Mouse (Mus musculus) macrophage (primary cell): ENCODE data around the gene Cntnap4. TPM values are rescaled to one million over a fixed set of nuclear protein-coding genes. Genes with fewer than 3 reads are reported as not detected.

Experiments used
- H3K27ac ChIP-seq: fragments of 350-480 bp; formaldehyde crosslinking; 2 replicates; pipeline ENCODE4 v1.9.0; 2021
- H3K36me3 ChIP-seq: fragments of 350-480 bp; formaldehyde crosslinking; 2 replicates; pipeline ENCODE4 v1.9.0; 2021; ENCODE audit errors: inconsistent target
- H3K4me3 ChIP-seq: fragments of 350-480 bp; formaldehyde crosslinking; 2 replicates; pipeline ENCODE4 v1.9.0; 2021; ENCODE audit errors: inconsistent target
- H3K79me2 ChIP-seq: fragments of 350-480 bp; formaldehyde crosslinking; 2 replicates; pipeline ENCODE4 v1.9.0; 2021; ENCODE audit errors: inconsistent target
- WGBS: methylation state at CpG from one replicate; pipeline ENCODE4 v1.1.7; 2026; ENCODE audit warnings: inconsistent platforms; ENCODE audit not compliant: missing documents; 5-methylcytosine and 5-hydroxymethylcytosine counted together
- polyA plus RNA-seq: library from polyadenylated mRNA; stranded (reverse); fragments of 250-400 nt; gene quantifications from 3 replicates; pipeline ENCODE4 v1.2.4, GENCODE M21; 2018; ENCODE audit warnings: inconsistent platforms

Gene Cntnap4
- polyA plus RNA-seq, 1 experiment from 2014 or later = not detected

DNA sequence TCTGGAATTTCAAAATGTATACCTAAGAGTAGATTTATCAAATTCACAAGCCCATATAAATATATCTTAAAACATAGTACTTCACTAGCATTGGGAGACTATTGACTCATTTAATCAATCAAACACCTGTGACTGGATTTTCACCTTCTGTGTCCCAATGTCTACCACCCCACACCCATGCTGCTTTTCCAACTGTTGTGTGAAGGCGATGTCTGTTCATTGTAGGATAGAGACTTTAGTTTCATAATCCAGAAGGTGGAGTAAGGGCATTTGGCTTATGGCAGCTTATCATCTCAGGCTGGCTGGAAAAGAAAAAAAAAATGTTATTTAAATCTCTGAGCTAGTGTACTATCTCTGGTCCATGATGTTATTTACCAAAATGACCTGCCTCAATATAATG lies 83.4 kb downstream of the Cntnap4 start:
- no peaks in the 10 kb centered on the region for H3K36me3 ChIP-seq
- WGBS = 100% methylated on average over 1 of the region's 1 CpGs
- H3K27ac ChIP-seq = no peak overlapping the region
- no peak overlapping the region for H3K4me3 ChIP-seq
- H3K79me2 ChIP-seq = no peaks in the 10 kb centered on the region

DNA sequence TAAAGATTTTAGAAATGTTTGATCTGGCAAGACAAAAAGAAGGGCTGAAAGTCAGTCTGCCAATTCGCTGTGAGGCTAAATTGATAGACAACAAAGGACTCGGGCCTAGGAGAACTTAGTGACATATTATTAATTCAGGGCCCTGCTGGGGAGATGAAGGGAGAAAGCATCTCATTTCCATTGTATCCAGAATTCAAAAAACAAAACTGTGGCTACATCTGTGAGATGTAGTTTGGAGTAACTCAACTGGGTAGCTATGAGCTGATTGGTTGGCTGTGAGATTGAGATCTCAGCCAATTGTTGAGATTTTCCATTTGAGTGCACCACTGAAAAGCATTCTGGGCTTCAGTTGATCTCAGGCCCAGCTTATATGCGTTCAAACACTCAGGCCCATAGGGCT lies 84.2 kb downstream of the Cntnap4 start:
- Histone ChIP-seq H3K36me3 (no peaks in the 10 kb centered on the region), H3K27ac (no peak overlapping the region), H3K79me2 (no peaks in the 10 kb centered on the region), H3K4me3 (no peak overlapping the region)
- 67% methylated on average over 3 of the region's 3 CpGs for WGBS

DNA sequence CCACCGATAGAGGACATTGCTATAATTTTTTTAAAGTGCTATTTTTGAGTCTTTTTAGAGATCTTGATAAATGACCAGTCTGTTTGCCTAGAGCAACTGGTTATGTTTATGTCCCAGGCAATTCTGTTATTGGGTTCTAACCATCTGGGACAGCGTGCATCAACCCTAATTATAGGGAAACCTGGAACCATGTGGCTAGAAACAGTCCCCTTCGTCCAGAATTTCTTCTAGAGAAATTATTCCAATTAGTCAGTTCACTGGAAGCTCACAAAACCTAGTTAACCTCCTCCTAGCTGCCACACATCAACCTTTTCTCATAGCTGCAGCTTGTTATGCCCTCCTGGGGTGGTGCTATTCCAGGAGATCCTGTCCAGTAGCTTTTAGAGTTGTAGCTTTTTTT lies 94.2 kb downstream of the Cntnap4 start:
- H3K4me3 ChIP-seq = no peak overlapping the region
- no peaks in the 10 kb centered on the region for H3K36me3 ChIP-seq
- H3K27ac ChIP-seq = no peak overlapping the region
- 67% methylated on average over 3 of the region's 3 CpGs for WGBS
- H3K79me2 ChIP-seq = no peaks in the 10 kb centered on the region

DNA sequence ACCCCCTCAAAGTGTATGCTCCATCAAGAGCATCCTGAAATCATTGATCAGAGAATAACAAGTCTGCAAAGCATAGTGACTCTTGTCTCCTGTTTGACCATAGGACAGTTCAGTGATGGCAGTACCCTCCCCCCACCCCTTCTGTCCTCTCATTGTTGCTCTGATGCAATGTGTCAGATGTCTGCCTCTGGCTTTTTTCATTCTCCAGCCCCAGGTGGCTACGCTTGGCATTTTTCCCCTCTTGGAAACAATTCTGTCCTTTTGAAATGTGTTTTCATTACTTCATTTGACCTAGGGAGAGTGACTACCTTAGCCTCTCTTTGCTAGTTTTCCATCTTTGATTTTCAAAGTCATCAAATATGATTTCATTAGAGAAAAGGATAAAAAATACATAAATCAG lies 104.8 kb downstream of the Cntnap4 start:
- WGBS = 77% methylated on average over 1 of the region's 1 CpGs

DNA sequence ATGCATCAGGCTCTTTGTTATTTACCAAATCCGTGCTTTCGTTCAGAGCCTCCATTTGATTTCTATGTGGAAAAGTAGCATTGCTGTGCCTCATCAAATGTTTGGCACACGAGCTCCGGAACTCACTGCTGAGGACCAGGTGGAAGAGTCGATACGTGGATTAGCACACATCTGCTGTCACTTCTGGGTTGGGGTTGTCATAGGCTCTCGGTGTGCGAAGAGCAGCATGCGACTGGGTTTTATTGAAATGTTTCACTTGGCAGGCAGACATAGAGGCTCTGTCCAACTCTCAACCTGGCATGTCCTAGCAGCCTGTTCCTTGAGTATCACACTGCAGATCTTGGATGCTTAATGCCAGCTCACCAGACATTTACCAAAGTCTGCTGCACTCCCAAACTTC lies 111.9 kb downstream of the Cntnap4 start:
- no peak overlapping the region for H3K27ac ChIP-seq
- H3K4me3 ChIP-seq = no peak overlapping the region
- WGBS = 87% methylated on average over 9 of the region's 9 CpGs

More for the DNA sequence above, 104.8 kb downstream of the Cntnap4 start:
- Histone ChIP-seq H3K27ac (no peak overlapping the region), H3K79me2 (no peaks in the 10 kb centered on the region), H3K36me3 (no peaks in the 10 kb centered on the region), H3K4me3 (no peak overlapping the region)

DNA sequence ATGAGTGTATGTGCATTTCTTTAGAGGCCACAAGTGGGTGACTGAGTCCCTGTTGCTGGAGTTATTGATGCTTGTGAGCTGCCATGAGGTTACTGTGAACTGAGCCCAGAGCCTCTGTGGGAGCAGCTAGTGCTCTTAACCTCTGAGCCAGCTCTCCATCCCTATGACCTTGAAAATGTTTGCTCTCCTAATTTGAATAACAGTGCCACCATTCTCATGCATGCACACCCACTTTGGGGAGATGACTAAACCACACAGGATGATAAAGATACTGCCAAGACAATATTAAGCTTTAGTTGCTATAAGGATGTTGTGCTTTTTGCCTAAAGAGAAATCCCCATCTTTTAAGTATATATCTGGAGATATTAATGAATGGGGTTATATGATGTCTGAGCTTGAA lies 125.9 kb downstream of the Cntnap4 start:
- Histone ChIP-seq H3K36me3 (no peaks in the 10 kb centered on the region), H3K4me3 (no peak overlapping the region), H3K79me2 (no peaks in the 10 kb centered on the region), H3K27ac (no peak overlapping the region)

More for the DNA sequence above, 111.9 kb downstream of the Cntnap4 start:
- H3K36me3 ChIP-seq = no peaks in the 10 kb centered on the region
- no peaks in the 10 kb centered on the region for H3K79me2 ChIP-seq

DNA sequence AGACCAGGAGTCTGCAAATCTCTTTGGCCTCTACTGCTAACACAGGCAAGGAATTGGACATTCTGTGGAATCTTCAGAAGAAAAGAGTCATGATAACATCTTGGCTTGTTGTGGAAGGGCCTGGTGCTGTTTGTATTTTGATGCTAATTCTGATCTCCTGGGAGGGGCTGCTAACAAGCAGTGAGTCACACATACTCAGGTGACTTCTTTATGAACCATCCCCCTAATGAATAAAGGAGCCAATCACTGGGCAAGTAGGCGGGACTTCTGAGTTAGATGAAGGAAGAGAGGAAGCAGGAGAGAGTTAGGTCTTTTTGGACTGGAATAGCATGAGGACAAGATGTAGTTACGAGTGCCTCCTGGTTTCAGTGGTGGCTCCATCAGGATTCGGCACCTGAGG lies 128.3 kb downstream of the Cntnap4 start:
- Histone ChIP-seq H3K79me2 (no peaks in the 10 kb centered on the region), H3K36me3 (no peaks in the 10 kb centered on the region), H3K4me3 (no peak overlapping the region), H3K27ac (no peak overlapping the region)
- 62% methylated on average over 3 of the region's 3 CpGs for WGBS

DNA sequence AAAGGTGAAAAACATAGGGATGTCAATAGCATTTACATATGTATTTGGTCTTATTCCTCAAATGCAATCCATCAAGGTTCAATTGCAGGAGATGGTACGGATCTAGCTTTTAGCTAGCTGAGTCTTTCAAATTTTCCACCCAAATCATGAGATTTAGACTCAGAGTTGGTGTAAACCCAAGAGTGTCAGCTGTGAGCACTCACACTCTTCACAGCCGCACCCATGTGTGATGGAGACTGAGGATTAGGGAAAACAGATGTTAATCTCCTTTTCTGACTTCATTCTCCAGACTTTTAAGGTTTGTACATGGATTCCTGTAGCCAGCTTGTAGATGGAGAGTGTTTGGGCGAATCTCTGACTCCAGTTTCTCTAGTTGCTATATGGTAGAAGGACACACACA lies 147.1 kb downstream of the Cntnap4 start:
- 51% methylated on average over 3 of the region's 3 CpGs for WGBS
- no peak overlapping the region for H3K4me3 ChIP-seq
- no peaks in the 10 kb centered on the region for H3K36me3 ChIP-seq
- H3K27ac ChIP-seq = no peak overlapping the region
- no peaks in the 10 kb centered on the region for H3K79me2 ChIP-seq

DNA sequence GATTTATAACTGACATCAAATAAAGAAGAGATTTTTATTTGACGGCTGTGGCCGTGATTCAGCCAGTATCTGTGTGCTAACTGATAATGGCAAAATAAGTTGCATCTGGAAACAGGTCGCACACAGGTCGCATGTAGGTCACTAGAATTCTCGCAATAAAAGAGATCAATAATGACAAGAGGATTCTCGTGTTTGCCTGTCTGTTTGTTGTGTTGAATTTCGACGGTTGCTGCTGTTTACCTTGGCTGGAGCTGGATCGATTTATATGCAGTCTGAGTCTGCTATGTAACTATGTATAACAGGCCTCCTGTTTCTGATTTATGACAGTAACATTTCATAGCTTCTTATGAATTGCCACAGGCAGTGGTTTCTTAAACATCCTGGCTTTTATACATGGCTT lies 155.1 kb downstream of the Cntnap4 start:
- 88% methylated on average over 9 of the region's 9 CpGs for WGBS
- no peaks in the 10 kb centered on the region for H3K36me3 ChIP-seq
- no peak overlapping the region for H3K27ac ChIP-seq
- H3K79me2 ChIP-seq = no peaks in the 10 kb centered on the region
- H3K4me3 ChIP-seq = no peak overlapping the region

DNA sequence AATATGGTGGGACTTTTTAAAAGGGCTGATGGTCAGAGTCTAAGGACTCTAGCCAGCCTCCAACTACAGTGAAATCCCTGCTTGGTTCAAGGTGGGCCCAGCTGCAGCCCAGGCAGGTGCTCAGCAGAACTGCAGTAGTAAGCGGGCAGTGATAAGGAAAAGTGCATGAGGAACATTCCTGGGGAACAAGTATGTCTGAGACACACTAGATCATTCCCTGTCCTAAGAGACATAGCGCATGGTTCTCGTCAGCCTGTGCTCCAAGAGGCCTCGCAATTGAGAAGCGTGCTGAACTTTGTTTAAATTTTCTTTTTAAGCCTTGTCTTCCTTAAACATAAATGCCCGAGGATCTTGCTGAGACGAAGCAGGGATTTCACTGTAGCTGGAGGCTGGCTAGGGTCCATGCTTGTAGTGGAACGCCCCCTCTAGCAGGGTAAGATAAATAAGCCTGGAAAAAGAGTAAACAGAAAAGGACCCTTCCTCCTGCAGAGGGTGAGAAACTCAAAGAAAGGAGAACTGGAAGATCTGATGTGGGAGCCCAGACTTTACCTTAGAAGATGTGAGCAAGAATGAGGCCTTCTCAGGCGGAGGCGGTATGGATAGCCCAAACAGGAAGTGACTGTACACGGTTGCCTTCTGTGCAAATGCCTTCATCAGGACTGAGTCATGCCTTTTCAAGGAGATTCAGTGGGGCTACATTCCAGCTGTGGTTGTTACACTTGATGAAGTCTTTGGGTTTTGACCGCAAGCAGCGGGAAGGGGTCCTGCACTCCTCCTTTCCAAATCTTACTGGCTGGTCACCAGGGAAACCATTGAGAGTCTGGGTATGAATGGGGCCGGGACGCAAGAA lies 161.0 kb downstream of the Cntnap4 start:
- WGBS = 84% methylated on average over 15 of the region's 15 CpGs
- H3K4me3 ChIP-seq = no peak overlapping the region
- H3K36me3 ChIP-seq = no peaks in the 10 kb centered on the region
- H3K27ac ChIP-seq = no peak overlapping the region
- H3K79me2 ChIP-seq = no peaks in the 10 kb centered on the region

DNA sequence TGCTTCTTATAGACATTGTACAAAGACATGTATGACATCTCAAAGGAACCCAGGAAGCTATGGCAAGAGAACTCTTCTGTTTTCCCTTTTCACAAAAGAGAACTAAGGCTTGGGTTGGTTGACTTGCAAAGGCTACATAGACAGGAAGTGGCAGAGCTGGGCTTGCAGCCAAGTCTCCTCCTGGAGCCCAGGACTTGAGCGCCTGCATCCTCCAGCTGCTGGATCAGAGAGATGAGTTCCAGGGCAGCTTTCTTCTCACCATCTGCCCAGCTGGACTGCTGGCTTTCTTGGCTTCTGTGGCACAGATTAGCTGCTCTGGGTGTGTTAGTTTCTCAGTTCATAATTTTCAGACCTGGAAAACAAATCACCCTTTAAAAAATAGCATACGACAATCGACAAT lies 165.7 kb downstream of the Cntnap4 start:
- H3K36me3 ChIP-seq = no peaks in the 10 kb centered on the region
- WGBS = 63% methylated on average over 3 of the region's 3 CpGs

DNA sequence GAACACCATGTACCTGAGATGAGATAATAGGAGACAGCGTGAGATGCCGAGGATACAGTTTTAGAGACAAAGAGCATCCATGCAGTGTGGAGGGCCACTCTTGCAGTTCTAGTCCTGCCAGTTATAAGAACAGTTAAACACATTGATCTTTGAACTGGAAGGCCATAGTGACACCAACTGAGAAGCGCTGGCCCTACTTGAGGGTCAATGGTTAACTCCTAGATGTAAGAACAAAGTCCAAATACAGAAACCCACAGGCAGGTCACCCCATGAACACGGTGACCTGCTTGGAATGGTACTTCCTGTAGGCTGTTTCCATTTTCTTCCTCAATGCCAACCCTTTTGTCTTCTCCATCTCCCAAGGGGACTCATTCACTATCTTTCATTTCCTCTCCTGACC lies 173.5 kb downstream of the Cntnap4 start:
- no peak overlapping the region for H3K27ac ChIP-seq
- no peaks in the 10 kb centered on the region for H3K36me3 ChIP-seq
- no peak overlapping the region for H3K4me3 ChIP-seq
- H3K79me2 ChIP-seq = no peaks in the 10 kb centered on the region
- 80% methylated on average over 4 of the region's 4 CpGs for WGBS

More for the DNA sequence above, 165.7 kb downstream of the Cntnap4 start:
- Histone ChIP-seq H3K79me2 (no peaks in the 10 kb centered on the region), H3K27ac (no peak overlapping the region), H3K4me3 (no peak overlapping the region)

DNA sequence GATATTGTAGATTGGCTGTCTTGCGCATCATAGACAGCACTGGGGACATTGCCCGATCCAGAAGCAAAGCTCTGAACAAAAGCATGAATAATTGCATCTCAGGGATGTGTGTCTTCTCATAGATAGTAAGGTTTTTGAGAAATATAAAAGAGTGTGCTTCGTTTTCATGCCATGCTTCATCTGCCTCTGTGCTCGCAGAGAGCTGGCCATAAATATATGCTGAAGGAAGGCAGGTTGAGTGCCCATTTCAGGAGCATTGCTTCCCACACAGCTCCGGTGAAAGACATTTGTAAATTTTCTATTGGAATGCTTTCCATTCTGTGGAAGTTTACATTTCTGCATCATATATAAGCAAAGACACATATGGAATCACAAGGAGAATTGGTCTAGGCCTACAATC lies 177.5 kb downstream of the Cntnap4 start:
- H3K27ac ChIP-seq = no peak overlapping the region
- no peaks in the 10 kb centered on the region for H3K79me2 ChIP-seq
- WGBS = 86% methylated on average over 5 of the region's 5 CpGs
- H3K36me3 ChIP-seq = no peaks in the 10 kb centered on the region
- H3K4me3 ChIP-seq = no peak overlapping the region

DNA sequence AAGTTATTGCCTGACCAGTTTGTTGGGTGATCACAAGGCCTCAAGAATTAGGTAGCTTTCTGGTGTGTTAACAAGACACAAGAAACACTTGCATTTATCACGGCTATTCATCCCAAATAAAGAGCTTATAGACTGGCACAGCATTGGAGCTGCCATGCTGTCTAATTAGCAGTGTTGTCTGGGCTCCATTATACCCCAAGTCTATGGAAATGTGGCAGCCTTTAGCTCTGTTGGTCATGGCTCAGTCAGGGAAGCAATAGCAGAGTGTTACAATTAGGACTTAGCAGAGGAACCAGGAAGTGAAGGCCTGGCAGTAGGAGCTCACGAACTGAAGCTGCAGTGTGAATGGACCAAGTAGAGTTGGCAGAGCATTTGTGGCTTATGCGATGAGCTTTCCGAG lies 185.3 kb downstream of the Cntnap4 start:
- 92% methylated on average over 4 of the region's 4 CpGs for WGBS
- Histone ChIP-seq H3K79me2 (no peaks in the 10 kb centered on the region), H3K36me3 (no peaks in the 10 kb centered on the region), H3K27ac (no peak overlapping the region), H3K4me3 (no peak overlapping the region)

DNA sequence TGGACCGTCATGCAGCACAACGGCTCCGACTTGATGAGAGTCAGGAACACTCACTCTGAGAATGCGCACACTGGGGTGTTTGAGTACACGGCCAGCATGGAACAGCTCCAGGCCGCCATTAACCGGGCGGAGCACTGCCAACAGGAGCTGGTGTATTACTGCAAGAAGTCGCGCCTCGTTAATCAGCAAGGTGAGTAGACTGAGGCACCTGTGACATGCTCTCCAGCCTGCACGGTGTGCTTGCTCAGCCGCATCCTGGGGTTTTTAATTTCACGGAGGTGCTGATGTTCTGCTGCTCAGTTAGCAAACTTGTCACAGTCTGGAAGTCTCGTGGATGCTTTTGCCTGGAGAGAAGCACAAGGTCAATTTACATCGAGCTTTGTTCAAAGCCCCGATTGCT lies 233.2 kb downstream of the Cntnap4 start:
- 93% methylated on average over 17 of the region's 17 CpGs for WGBS
- no peak overlapping the region for H3K4me3 ChIP-seq

DNA sequence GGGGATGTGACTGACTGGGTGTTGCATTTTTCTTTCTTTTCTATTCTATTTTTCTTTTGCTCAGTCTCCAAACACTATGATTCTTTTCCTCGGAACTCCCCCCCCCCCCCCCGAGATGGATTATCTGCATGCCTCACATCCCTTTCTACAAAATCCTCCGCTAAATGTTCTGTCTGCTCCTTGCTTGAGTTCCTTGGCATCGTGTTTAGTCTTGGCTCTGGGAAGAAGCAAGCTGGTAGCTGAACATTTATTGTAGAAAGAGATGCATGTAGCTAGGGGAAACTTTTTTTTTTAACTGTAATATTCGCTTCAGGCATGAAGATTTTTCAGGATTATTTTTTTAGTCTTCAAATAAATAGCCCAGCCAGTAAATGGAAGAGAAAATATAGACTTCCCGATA lies 239.5 kb downstream of the Cntnap4 start:
- H3K27ac ChIP-seq = no peak overlapping the region
- no peak overlapping the region for H3K4me3 ChIP-seq
- WGBS = 75% methylated on average over 4 of the region's 6 CpGs
- no peaks in the 10 kb centered on the region for H3K79me2 ChIP-seq
- no peaks in the 10 kb centered on the region for H3K36me3 ChIP-seq

More for the DNA sequence above, 233.2 kb downstream of the Cntnap4 start:
- Histone ChIP-seq H3K36me3 (no peaks in the 10 kb centered on the region), H3K79me2 (no peaks in the 10 kb centered on the region), H3K27ac (no peak overlapping the region)
